7 mouse cellular contexts compared by ENCODE assay signal in genomic region chr6:52987391-52987790, GRCm38 (mm10).
A peak's percentile ranks its signal among the peaks of the same experiment; 100 is the strongest.
DNase-seq lines count a peak whose midpoint lies in the region; ATAC-seq and TF ChIP-seq lines count a peak whose summit lies in the region.

No protein-coding gene starts in this region.

- no peaks in the 10 kb centered on the region for H3K27me3 ChIP-seq in kidney, postnatal 0 days (ENCODE audit: insufficient read depth, low read length)

- no peak overlapping the region for H3K27ac ChIP-seq in kidney, postnatal 0 days

- H3K4me1 ChIP-seq in kidney, postnatal 0 days (replicated peaks; ENCODE audit: insufficient read depth, low read length) = no peaks in the 10 kb centered on the region

- ATAC-seq in kidney, postnatal 0 days (replicated peaks; ENCODE audit: low FRiP score, low read depth) = no peak

- H3K9ac ChIP-seq in kidney, postnatal 0 days (ENCODE audit: low read depth, low read length) = no peak overlapping the region

- TF ChIP-seq CTCF in kidney, postnatal 0 days (IDR thresholded peaks at IDR 0.05; ENCODE audit: low read depth) = peak; percentile 81

- peak; percentile 79 for DNase-seq in kidney, postnatal 0 days (ENCODE audit: low spot score)
- no peak for DNase-seq in kidney, adult 11 months
- peak; percentile 76 for DNase-seq in CD4-positive, CD25-positive, alpha-beta regulatory T cell, adult 2 months (ENCODE audit: low read depth, low spot score)
- peak; percentile 75 for DNase-seq in NIH3T3 (ENCODE audit: low read depth)
- DNase-seq in embryo, embryonic 9.5 days (ENCODE audit: extremely low spot score) = peak; percentile 49
- DNase-seq in lung, postnatal 14 days = peak; percentile 53
- DNase-seq in MN1 (ENCODE audit: low spot score) = no peak

- H3K4me2 ChIP-seq in kidney, postnatal 0 days (ENCODE audit: low read length) = no peak overlapping the region

- 55% methylated on average over 4 of the region's 4 CpGs for WGBS in kidney, postnatal 0 days

- H3K4me3 ChIP-seq in kidney, postnatal 0 days (replicated peaks; ENCODE audit: low read depth, low read length) = no peak overlapping the region

- no peaks in the 10 kb centered on the region for H3K9me3 ChIP-seq in kidney, postnatal 0 days (replicated peaks; ENCODE audit: low read length)

- no peaks in the 10 kb centered on the region for H3K36me3 ChIP-seq in kidney, postnatal 0 days (ENCODE audit: insufficient read depth, low read length)

Comparison
In these comparisons a context has a peak if more than half of its experiments do, and no peak if none do; other contexts are left out.
1. DNase-seq: peak in kidney, postnatal 0 days (single experiment), CD4-positive, CD25-positive, alpha-beta regulatory T cell, adult 2 months (single experiment), NIH3T3 (single experiment), embryo, embryonic 9.5 days (single experiment) and lung, postnatal 14 days (single experiment); none in kidney, adult 11 months (single experiment) and MN1 (single experiment).